ENCODE assay signal across 7 mouse cellular contexts in the genomic region with DNA sequence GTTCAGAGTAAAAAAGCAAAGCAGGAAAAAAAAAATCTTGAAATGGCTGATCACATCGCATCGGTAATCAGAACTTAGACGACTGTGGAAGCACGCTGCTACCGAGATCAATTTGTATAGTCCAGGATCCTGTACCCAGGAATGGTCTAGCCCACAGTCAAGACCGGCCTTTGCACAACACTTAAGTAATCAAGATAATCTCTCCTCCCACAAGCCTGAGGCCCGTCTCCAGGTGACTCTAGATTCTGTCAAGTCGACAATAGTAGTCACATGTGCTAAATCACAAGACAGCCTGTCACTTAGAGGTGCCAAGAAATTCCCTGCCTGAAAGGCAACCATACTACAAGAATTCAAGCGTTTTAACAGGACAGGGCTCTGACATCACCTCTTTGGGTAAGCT. TPM values are rescaled to one million over a fixed set of nuclear protein-coding genes. Genes with fewer than 3 reads are reported as not detected.
DNase-seq lines count a peak whose midpoint lies in the region; ATAC-seq and TF ChIP-seq lines count a peak whose summit lies in the region.

Gene Diras2, minus strand, starts transcription at position 159 of the 400 bp plus-strand sequence.

- peak within 1 kb of the TSS; percentile 18; the same call in 1 of the 2 replicates for H3K4me3 ChIP-seq in liver, adult 2 months (ENCODE audit: insufficient read depth, low read depth, low read length)
- H3K4me3 ChIP-seq in embryonic facial prominence, embryonic 15.5 days (replicated peaks), result peak within 1 kb of the TSS; percentile 52
- H3K4me3 ChIP-seq in intestine, postnatal 0 days (ENCODE audit: low read depth, low read length), result peak within 1 kb of the TSS; percentile 41
- H3K4me3 ChIP-seq in midbrain, embryonic 16.5 days (ENCODE audit: low read depth, low read length), result peak within 1 kb of the TSS; percentile 58

- no peaks in the 10 kb centered on the region for H3K36me3 ChIP-seq in liver, adult 2 months (ENCODE audit: control insufficient read depth, insufficient read depth, low read length)
- no peaks in the 10 kb centered on the region for H3K36me3 ChIP-seq in embryonic facial prominence, embryonic 15.5 days
- H3K36me3 ChIP-seq in intestine, postnatal 0 days (ENCODE audit: control insufficient read depth, insufficient read depth), result no peaks in the 10 kb centered on the region
- no peaks in the 10 kb centered on the region for H3K36me3 ChIP-seq in midbrain, embryonic 16.5 days (ENCODE audit: control insufficient read depth, insufficient read depth, low read length)

- peaks cover 6% of the 10 kb centered on the region; the same call in 1 of the 2 replicates for H3K27me3 ChIP-seq in liver, adult 2 months (ENCODE audit: control insufficient read depth, insufficient read depth, low read length)
- H3K27me3 ChIP-seq in embryonic facial prominence, embryonic 15.5 days, result peaks cover 21% of the 10 kb centered on the region
- H3K27me3 ChIP-seq in intestine, postnatal 0 days (replicated peaks; ENCODE audit: control insufficient read depth, insufficient read depth, low read length), result peaks cover 13% of the 10 kb centered on the region
- H3K27me3 ChIP-seq in midbrain, embryonic 16.5 days (ENCODE audit: control insufficient read depth, insufficient read depth, low read depth, low read length), result 0 out of 2 replicates have a peak, but pooled peaks cover 2% of the 10 kb centered on the region

- ATAC-seq in embryonic facial prominence, embryonic 15.5 days (ENCODE audit: insufficient number of reproducible peaks, low FRiP score, low TSS enrichment, low read depth), result no peak
- ATAC-seq in intestine, postnatal 0 days, result peak; percentile 89
- ATAC-seq in midbrain, embryonic 16.5 days, result no peak

- H3K4me1 ChIP-seq in liver, adult 2 months (ENCODE audit: control insufficient read depth, insufficient read depth, low read length), result no peaks in the 10 kb centered on the region
- H3K4me1 ChIP-seq in embryonic facial prominence, embryonic 15.5 days, result peaks cover 8% of the 10 kb centered on the region; the same call in 1 of the 2 replicates
- no peaks in the 10 kb centered on the region for H3K4me1 ChIP-seq in intestine, postnatal 0 days (replicated peaks; ENCODE audit: control insufficient read depth, insufficient read depth, low read length)
- H3K4me1 ChIP-seq in midbrain, embryonic 16.5 days (ENCODE audit: control insufficient read depth, insufficient read depth, low read length), result peaks cover 2% of the 10 kb centered on the region; the same call in 1 of the 2 replicates

- TF ChIP-seq POLR2A in liver, adult 2 months (IDR thresholded peaks at IDR 0.05; ENCODE audit: extremely low read depth, insufficient read depth, low read length), result no peak

- no peaks in the 10 kb centered on the region for H3K9me3 ChIP-seq in embryonic facial prominence, embryonic 15.5 days (replicated peaks)
- no peaks in the 10 kb centered on the region for H3K9me3 ChIP-seq in intestine, postnatal 0 days (ENCODE audit: control insufficient read depth)
- no peaks in the 10 kb centered on the region for H3K9me3 ChIP-seq in midbrain, embryonic 16.5 days (replicated peaks; ENCODE audit: control insufficient read depth, low read length, poor library complexity, severe bottlenecking)

- no peak for DNase-seq in liver, adult 2 months (ENCODE audit: extremely low read depth, low read depth, low spot score)
- no peak for DNase-seq in liver
- DNase-seq in right cerebral cortex, adult 18-20 months, result no peak
- no peak for DNase-seq in frontal cortex, postnatal 25 days (ENCODE audit: low spot score in 2 of 2)

- peak within 1 kb of the TSS; percentile 97 for H3K4me2 ChIP-seq in embryonic facial prominence, embryonic 15.5 days (replicated peaks)
- H3K4me2 ChIP-seq in intestine, postnatal 0 days (replicated peaks; ENCODE audit: low read depth), result peak within 1 kb of the TSS; percentile 69
- H3K4me2 ChIP-seq in midbrain, embryonic 16.5 days (ENCODE audit: low read length), result peak within 1 kb of the TSS; percentile 61

- TF ChIP-seq CTCF in liver, adult 2 months (IDR thresholded peaks at IDR 0.05; ENCODE audit: low read depth, low read length), result no peak
- TF ChIP-seq CTCF in intestine, postnatal 0 days (IDR thresholded peaks at IDR 0.05; ENCODE audit: low read depth), result no peak

- no peaks in the 10 kb centered on the region for H3K79me2 ChIP-seq in liver, adult 2 months (ENCODE audit: control insufficient read depth, insufficient read depth, low read length)

- 50% methylated on average over 9 of the region's 9 CpGs for WGBS in liver, adult 2 months
- WGBS in embryonic facial prominence, embryonic 15.5 days, result 44% methylated on average over 9 of the region's 9 CpGs
- WGBS in intestine, postnatal 0 days, result 30% methylated on average over 9 of the region's 9 CpGs
- 45% methylated on average over 9 of the region's 9 CpGs for WGBS in midbrain, embryonic 16.5 days

- no peak within 1 kb of the TSS for H3K9ac ChIP-seq in liver, adult 2 months (ENCODE audit: low read depth, low read length)
- peak within 1 kb of the TSS; percentile 13 for H3K9ac ChIP-seq in embryonic facial prominence, embryonic 15.5 days
- peak within 1 kb of the TSS; percentile 17; the same call in 1 of the 2 replicates for H3K9ac ChIP-seq in intestine, postnatal 0 days (ENCODE audit: low read depth, low read length)
- peak within 1 kb of the TSS; percentile 81 for H3K9ac ChIP-seq in midbrain, embryonic 16.5 days (ENCODE audit: low read depth, low read length)

- H3K27ac ChIP-seq in liver, adult 2 months (replicated peaks; ENCODE audit: insufficient read depth, low read depth, low read length), result no peak within 1 kb of the TSS
- no peak within 1 kb of the TSS for H3K27ac ChIP-seq in embryonic facial prominence, embryonic 15.5 days (replicated peaks)
- peak within 1 kb of the TSS; percentile 31; the same call in 1 of the 2 replicates for H3K27ac ChIP-seq in intestine, postnatal 0 days (ENCODE audit: low read depth, low read length)
- peak within 1 kb of the TSS; percentile 86 for H3K27ac ChIP-seq in midbrain, embryonic 16.5 days (ENCODE audit: low read length)

RNA-seq across cellular contexts. Expression of gene Diras2, which starts in this region (rescaled TPM):
- 0.13 TPM in 1 of 2 replicates, not detected in the other for total RNA-seq in liver, adult 2 months (2014; rRNA removed)
- 0.02 TPM in 1 of 2 replicates, not detected in the other for polyA plus RNA-seq in liver, adult 2 months (2012; rRNA removed)
- 0.47 and 0.71 TPM in 2 replicates for polyA plus RNA-seq in embryonic facial prominence, embryonic 15.5 days (2015; fragmentation: Nextera tagmentation; extraction: Ambion mirVana)
- 0.58 and 0.61 TPM in 2 replicates for polyA plus RNA-seq in intestine, postnatal 0 days (2015; fragmentation: Nextera tagmentation; extraction: Ambion mirVana)
- polyA plus RNA-seq in midbrain, embryonic 16.5 days (2015; fragmentation: Nextera tagmentation; extraction: Ambion mirVana), result 6.6 and 7.6 TPM in 2 replicates

Comparison
In these comparisons a context has a peak if more than half of its experiments do, and no peak if none do; other contexts are left out.
1. Peak in ATAC-seq, H3K4me3 ChIP-seq, H3K27ac ChIP-seq, H3K9ac ChIP-seq and H3K4me2 ChIP-seq in intestine, postnatal 0 days; RNA of the gene not detected or under 1 TPM.